Mouse (Mus musculus): ENCODE results near the gene Bend5. TPM values are rescaled to one million over a fixed set of nuclear protein-coding genes. Genes with fewer than 3 reads are reported as not detected.

Gene Bend5
- 14.3 TPM for polyA plus RNA-seq (2014; fragmentation: Illumina TruSeq; extraction: RNeasy Lipid Tissue Mini Kit (QIAGEN cat#74804))

DNA sequence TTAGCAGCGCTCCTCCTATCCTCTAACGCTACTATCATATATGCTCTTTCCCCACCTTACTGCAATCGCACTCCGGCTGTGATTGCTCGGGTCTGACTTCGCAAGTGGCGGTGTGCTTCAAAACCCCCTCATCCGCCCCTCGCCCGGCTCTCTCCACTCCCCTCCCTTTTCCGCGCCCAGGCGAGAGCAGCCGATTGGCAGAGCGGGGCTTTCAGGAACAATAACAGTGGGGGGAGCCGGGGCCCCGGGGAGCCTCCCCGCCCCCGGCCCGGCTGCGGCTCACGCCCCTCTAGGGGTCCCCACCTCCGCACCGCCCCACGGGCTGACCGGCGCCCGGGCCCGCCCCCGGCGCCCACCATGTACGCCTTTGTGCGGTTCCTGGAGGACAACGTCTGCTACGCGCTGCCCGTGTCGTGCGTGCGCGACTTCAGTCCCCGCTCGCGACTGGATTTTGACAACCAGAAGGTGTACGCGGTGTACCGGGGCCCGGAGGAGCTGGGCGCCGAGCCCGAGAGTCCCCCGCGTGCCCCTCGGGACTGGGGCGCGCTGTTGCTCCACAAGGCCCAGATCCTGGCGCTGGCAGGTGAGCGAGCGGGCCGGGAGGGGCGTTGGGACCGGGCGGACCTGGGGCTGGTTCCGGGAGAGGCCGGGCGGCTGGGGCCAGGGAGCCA, at the start of gene Bend5:
TSS of gene Bend5 (plus strand) at position 189 of the 671 bp plus-strand sequence.

All from ovary, adult 10 weeks (tissue).